Mouse (Mus musculus) MEL (cell line): ENCODE data around the gene Gsto2.

ENCODE experiments used
- CTCF ChIP-seq, 3 experiments: IDR thresholded peaks in 2 of 3; conservative IDR thresholded peaks in 1 of 3; 2 replicates each; pipeline ENCODE4 v1.5.1; 2011 to 2012; ENCODE audit warnings: low read length in 3 of 3, low read depth in 2 of 3, mild to moderate bottlenecking in 2 of 3, improper control_type of control experiment in 1 of 3, inconsistent platforms in 1 of 3, mixed read lengths in 1 of 3, moderate library complexity in 1 of 3; ENCODE audit not compliant: control insufficient read depth in 1 of 3, insufficient read depth in 1 of 3, poor library complexity in 1 of 3, severe bottlenecking in 1 of 3
- EP300 ChIP-seq, 2 experiments: IDR thresholded peaks; 2 replicates each; pipeline ENCODE4 v1.6.1; 2011; ENCODE audit warnings: improper control_type of control experiment in 2 of 2, low read length in 2 of 2, low read depth in 1 of 2, mild to moderate bottlenecking in 1 of 2
- MEF2A ChIP-seq: IDR thresholded peaks from 2 replicates; pipeline ENCODE4 v1.6.1; 2014; ENCODE audit warnings: low read depth, mild to moderate bottlenecking, inconsistent platforms, low read length, improper control_type of control experiment; ENCODE audit not compliant: poor library complexity, insufficient replicate concordance, severe bottlenecking; ENCODE audit errors: extremely low read depth
- NRF1 ChIP-seq: IDR thresholded peaks from 2 replicates; pipeline ENCODE4 v1.6.1; 2014; ENCODE audit warnings: low read depth, mild to moderate bottlenecking, inconsistent platforms, low read length, improper control_type of control experiment, moderate library complexity; ENCODE audit not compliant: poor library complexity, insufficient read depth, severe bottlenecking
- POLR2A ChIP-seq, 2 experiments: IDR thresholded peaks; 2 replicates each; pipeline ENCODE4 v1.6.1; 2011 to 2012; ENCODE audit warnings: low read length in 2 of 2, mild to moderate bottlenecking in 2 of 2, control low read depth in 1 of 2, improper control_type of control experiment in 1 of 2, low read depth in 1 of 2, moderate library complexity in 1 of 2; ENCODE audit not compliant: control insufficient read depth in 1 of 2, insufficient read depth in 1 of 2, poor library complexity in 1 of 2
- POLR2AphosphoS2 ChIP-seq: IDR thresholded peaks from 2 replicates; pipeline ENCODE4 v1.6.1; 2011; ENCODE audit warnings: low read length, improper control_type of control experiment
- RCOR1 ChIP-seq: IDR thresholded peaks from 2 replicates; pipeline ENCODE4 v1.6.1; 2012; ENCODE audit warnings: low read depth, mild to moderate bottlenecking, inconsistent platforms, low read length, improper control_type of control experiment
- ZC3H11A ChIP-seq: IDR thresholded peaks from 2 replicates; pipeline ENCODE4 v1.6.1; 2012; ENCODE audit warnings: low read depth, mild to moderate bottlenecking, inconsistent platforms, low read length, improper control_type of control experiment

- TF ChIP-seq CTCF (IDR thresholded peaks at IDR 0.05 in 2 of 3, conservative IDR thresholded peaks at IDR 0.05 in 1 of 3; ENCODE audit: control insufficient read depth in 1 of 3, insufficient read depth in 1 of 3, low read depth in 2 of 3, low read length in 3 of 3, poor library complexity in 1 of 3, severe bottlenecking in 1 of 3) = no peak
- no peak for TF ChIP-seq NRF1
- TF ChIP-seq MEF2A = no peak
- TF ChIP-seq EP300 (IDR thresholded peaks at IDR 0.05; ENCODE audit: low read depth in 1 of 2, low read length in 2 of 2) = no peak
- TF ChIP-seq POLR2A (IDR thresholded peaks at IDR 0.05; ENCODE audit: control insufficient read depth in 1 of 2, insufficient read depth in 1 of 2, low read depth in 1 of 2, low read length in 2 of 2, poor library complexity in 1 of 2) = no peak
- TF ChIP-seq ZC3H11A = no peak
- no peak for TF ChIP-seq POLR2AphosphoS2
- no peak for TF ChIP-seq RCOR1
Observed at GRCm38 (mm10) chr19:47876252-47876651, 10.9 kb downstream of the Gsto2 start.
